Mouse (Mus musculus) gastrocnemius, postnatal 25 days (tissue): ENCODE results near the gene Itih3. TPM values are rescaled to one million over a fixed set of nuclear protein-coding genes. Genes with fewer than 3 reads are reported as not detected.

Source experiments
- DNase-seq: peaks from one replicate; pipeline ENCODE4 v3.0.0; 2022
- total RNA-seq, 2 experiments: library from RNA; stranded (reverse); gene quantifications; 1 replicate in 1 of 2; 2 replicates in 1 of 2; pipeline ENCODE4 v1.2.3; 2021

The Itih3 gene
- total RNA-seq, 2 experiments from 2014 or later = 0.28 to 0.32 TPM

GRCm38 (mm10) chr14:30861421-30862125 is 62.0 kb downstream of the Itih3 start:
- DNase-seq = no peak

Other genes with a start within 250 kb of the Itih3 start
- 1 to 10 TPM; 7.6 to 7.9 TPM for gene Sfmbt1, start 208.9 kb downstream of the Itih3 start, total RNA-seq
- 1 to 10 TPM; 6.3 TPM for gene Tmem110, start 98.2 kb downstream of the Itih3 start, total RNA-seq
- gene Mustn1, start 44.6 kb downstream of the Itih3 start, total RNA-seq = 100 to 1,000 TPM in 1 of 2 experiments, 10 to 100 TPM in 1; 54.6 to 343 TPM
- not detected for gene Itih4, start 37.3 kb downstream of the Itih3 start, total RNA-seq
- not detected for gene Itih1, start 19.5 kb upstream of the Itih3 start, total RNA-seq
- gene Nek4, start 27.6 kb upstream of the Itih3 start, total RNA-seq = 1 to 10 TPM; 3.3 TPM
- gene Glt8d1, start 77.6 kb upstream of the Itih3 start, total RNA-seq = 10 to 100 TPM; 11.5 to 13.7 TPM
- gene Spcs1, start 77.9 kb upstream of the Itih3 start, total RNA-seq = 100 to 1,000 TPM; 120 to 128 TPM
- gene Pbrm1, start 95.4 kb upstream of the Itih3 start, total RNA-seq = 10 to 100 TPM; 39.4 to 46.2 TPM
- 10 to 100 TPM; 23.7 to 27.3 TPM for gene Gnl3, start 95.4 kb upstream of the Itih3 start, total RNA-seq
- 10 to 100 TPM; 37.6 to 43.8 TPM for gene Smim4, start 205.2 kb upstream of the Itih3 start, total RNA-seq
- gene Nt5dc2, start 207.3 kb upstream of the Itih3 start, total RNA-seq = 1 to 10 TPM; 2.6 to 4.1 TPM
- 10 to 100 TPM; 15.8 to 26.6 TPM for gene Stab1, start 244.9 kb upstream of the Itih3 start, total RNA-seq